Comparison of ENCODE assay signal across 13 mouse cellular contexts in the genomic region with DNA sequence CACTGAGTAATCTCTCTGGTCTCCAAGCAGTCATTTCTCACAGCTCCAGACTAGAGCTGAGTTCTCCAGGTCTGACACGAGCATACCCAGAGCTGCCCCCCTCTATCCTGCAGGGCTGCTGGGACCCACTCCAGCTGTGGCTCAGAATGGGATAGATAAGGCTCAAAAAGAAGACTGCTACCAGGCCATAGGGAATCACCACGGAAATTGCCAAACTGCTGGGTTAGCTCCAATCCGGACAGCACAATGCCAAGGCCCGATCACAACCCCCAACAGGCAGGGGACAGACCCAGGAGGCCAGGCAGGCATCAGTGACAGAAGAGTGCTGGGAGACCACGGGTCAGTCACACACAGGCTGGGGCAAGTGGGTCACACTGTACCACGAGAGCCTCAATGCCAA. TPM values are rescaled to one million over a fixed set of nuclear protein-coding genes. Genes with fewer than 3 reads are reported as not detected.
DNase-seq lines count a peak whose midpoint lies in the region; ATAC-seq and TF ChIP-seq lines count a peak whose summit lies in the region.
"Had no signal": no experiment of that assay in that cellular context is flagged by ENCODE, and none has a peak within 500 bp of the region (broad histone marks: within the 10 kb centered on the region; RNA-seq: fewer than 3 reads in every experiment).

No protein-coding gene starts in this region.

- ATAC-seq in heart, embryonic 12.5 days (ENCODE audit: insufficient number of reproducible peaks, low FRiP score), result no peak
- no peak for ATAC-seq in heart, embryonic 11.5 days (replicated peaks; ENCODE audit: insufficient number of reproducible peaks, low FRiP score, low TSS enrichment)
- peak; percentile 54 for ATAC-seq in lung, postnatal 0 days
- no peak for ATAC-seq in limb, embryonic 13.5 days (ENCODE audit: low FRiP score, low read depth)
- ATAC-seq: CD4-positive, CD25-positive, alpha-beta regulatory T cell, adult 4 months; inflammation-experienced regulatory T-cells, adult 6 months; liver, embryonic 12.5 days had no signal

- no peak overlapping the region; the same call in 1 of the 2 replicates for H3K27ac ChIP-seq in heart, embryonic 12.5 days (ENCODE audit: poor library complexity, severe bottlenecking)
- no peak overlapping the region for H3K27ac ChIP-seq in heart, embryonic 11.5 days (ENCODE audit: low read depth, low read length)
- H3K27ac ChIP-seq in lung, postnatal 0 days (ENCODE audit: low read length), result peak overlapping the region; percentile 48
- H3K27ac ChIP-seq in embryonic facial prominence, embryonic 10.5 days (replicated peaks), result 0 out of 2 replicates have a peak overlapping the region, but pooled peaks have one; percentile 14
- peak overlapping the region; percentile 39; the same call in 1 of the 2 replicates for H3K27ac ChIP-seq in limb, embryonic 13.5 days
- H3K27ac ChIP-seq: liver, embryonic 12.5 days had no signal

- no peak for TF ChIP-seq EP300 in lung, postnatal 0 days (IDR thresholded peaks at IDR 0.05)

- DNase-seq in lung, postnatal 0 days (ENCODE audit: low spot score), result peak; percentile 44
- no peak for DNase-seq in lung, postnatal 14 days
- no peak for DNase-seq in embryonic facial prominence, embryonic 10.5 days (ENCODE audit: low spot score)
- DNase-seq in cerebellum, postnatal 25 days, result no peak
- DNase-seq in cerebellum, adult 8-10 months, result no peak
- DNase-seq: gastrocnemius, postnatal 36 days; right cerebral cortex, postnatal 14 days had no signal

- H3K36me3 ChIP-seq in heart, embryonic 12.5 days, result no peaks in the 10 kb centered on the region
- H3K36me3 ChIP-seq in heart, embryonic 11.5 days (ENCODE audit: control insufficient read depth, insufficient read depth, low read length), result no peaks in the 10 kb centered on the region
- H3K36me3 ChIP-seq in lung, postnatal 0 days (ENCODE audit: insufficient read depth, low read length), result no peaks in the 10 kb centered on the region
- H3K36me3 ChIP-seq in embryonic facial prominence, embryonic 10.5 days (replicated peaks), result peaks cover 6% of the 10 kb centered on the region
- peaks cover 4% of the 10 kb centered on the region; the same call in 1 of the 2 replicates for H3K36me3 ChIP-seq in limb, embryonic 13.5 days

- 0 out of 2 replicates have a peak overlapping the region, but pooled peaks have one; percentile 38 for H3K9ac ChIP-seq in heart, embryonic 12.5 days
- no peak overlapping the region for H3K9ac ChIP-seq in heart, embryonic 11.5 days (ENCODE audit: low read depth, low read length)
- H3K9ac ChIP-seq in lung, postnatal 0 days (replicated peaks; ENCODE audit: low read depth), result no peak overlapping the region
- no peak overlapping the region for H3K9ac ChIP-seq in limb, embryonic 13.5 days
- H3K9ac ChIP-seq: liver, embryonic 12.5 days had no signal

- H3K9me3 ChIP-seq in heart, embryonic 12.5 days (replicated peaks), result no peaks in the 10 kb centered on the region
- H3K9me3 ChIP-seq in heart, embryonic 11.5 days (replicated peaks; ENCODE audit: control insufficient read depth, low read length), result no peaks in the 10 kb centered on the region
- no peaks in the 10 kb centered on the region for H3K9me3 ChIP-seq in lung, postnatal 0 days (ENCODE audit: low read length)
- H3K9me3 ChIP-seq in embryonic facial prominence, embryonic 10.5 days, result no peaks in the 10 kb centered on the region
- no peaks in the 10 kb centered on the region for H3K9me3 ChIP-seq in limb, embryonic 13.5 days
- H3K9me3 ChIP-seq: liver, embryonic 12.5 days had no signal

- no peak for TF ChIP-seq CTCF in lung, postnatal 0 days (IDR thresholded peaks at IDR 0.05)

- no peak overlapping the region for H3K4me3 ChIP-seq in heart, embryonic 12.5 days
- H3K4me3 ChIP-seq in heart, embryonic 11.5 days (ENCODE audit: low read depth, low read length), result no peak overlapping the region
- H3K4me3 ChIP-seq in lung, postnatal 0 days (ENCODE audit: low read depth, low read length), result no peak overlapping the region
- H3K4me3 ChIP-seq in embryonic facial prominence, embryonic 10.5 days, result no peak overlapping the region
- no peak overlapping the region for H3K4me3 ChIP-seq in limb, embryonic 13.5 days
- H3K4me3 ChIP-seq: liver, embryonic 12.5 days had no signal

- peaks cover 71% of the 10 kb centered on the region for H3K4me1 ChIP-seq in heart, embryonic 12.5 days (replicated peaks)
- peaks cover 43% of the 10 kb centered on the region for H3K4me1 ChIP-seq in heart, embryonic 11.5 days (ENCODE audit: control insufficient read depth, insufficient read depth, low read length)
- H3K4me1 ChIP-seq in lung, postnatal 0 days (ENCODE audit: insufficient read depth, low read depth, low read length), result 0 out of 2 replicates have a peak, but pooled peaks cover 2% of the 10 kb centered on the region
- H3K4me1 ChIP-seq in embryonic facial prominence, embryonic 10.5 days, result peaks cover 71% of the 10 kb centered on the region
- peaks cover 61% of the 10 kb centered on the region for H3K4me1 ChIP-seq in limb, embryonic 13.5 days

- 44% methylated on average over 6 of the region's 6 CpGs for WGBS in heart, embryonic 12.5 days
- 47% methylated on average over 6 of the region's 6 CpGs for WGBS in heart, embryonic 11.5 days (ENCODE audit: insufficient replicate concordance)
- WGBS in lung, postnatal 0 days, result 33% methylated on average over 6 of the region's 6 CpGs
- WGBS in embryonic facial prominence, embryonic 10.5 days, result 67% methylated on average over 6 of the region's 6 CpGs
- 62% methylated on average over 6 of the region's 6 CpGs for WGBS in limb, embryonic 13.5 days

- no peak overlapping the region for H3K4me2 ChIP-seq in heart, embryonic 12.5 days
- H3K4me2 ChIP-seq in heart, embryonic 11.5 days, result no peak overlapping the region
- H3K4me2 ChIP-seq in lung, postnatal 0 days (replicated peaks; ENCODE audit: low read depth, low read length), result no peak overlapping the region
- no peak overlapping the region for H3K4me2 ChIP-seq in limb, embryonic 13.5 days (replicated peaks)
- H3K4me2 ChIP-seq: liver, embryonic 12.5 days had no signal

- no peaks in the 10 kb centered on the region for H3K27me3 ChIP-seq in heart, embryonic 12.5 days (replicated peaks)
- no peaks in the 10 kb centered on the region for H3K27me3 ChIP-seq in heart, embryonic 11.5 days (ENCODE audit: control insufficient read depth, insufficient read depth, low read length)
- no peaks in the 10 kb centered on the region for H3K27me3 ChIP-seq in lung, postnatal 0 days (replicated peaks; ENCODE audit: insufficient read depth, low read length)
- no peaks in the 10 kb centered on the region for H3K27me3 ChIP-seq in embryonic facial prominence, embryonic 10.5 days (replicated peaks; ENCODE audit: low read depth, poor library complexity, severe bottlenecking)
- H3K27me3 ChIP-seq in limb, embryonic 13.5 days, result no peaks in the 10 kb centered on the region
- H3K27me3 ChIP-seq: liver, embryonic 12.5 days had no signal

RNA-seq across cellular contexts. Expression of a gene that starts 12.9 kb away (rescaled TPM):
- polyA plus RNA-seq in heart, embryonic 12.5 days (2016; fragmentation: Nextera tagmentation; extraction: Ambion mirVana), result 4.9 and 5.7 TPM in 2 replicates
- polyA plus RNA-seq in heart, embryonic 11.5 days (2014; fragmentation: Nextera tagmentation; extraction: Ambion mirVana), result 5.3 and 7.5 TPM in 2 replicates
- 5.5 and 5.6 TPM in 2 replicates for polyA plus RNA-seq in lung, postnatal 0 days (2015; fragmentation: Nextera tagmentation; extraction: Ambion mirVana)
- 7.5 and 8.1 TPM in 2 replicates for polyA plus RNA-seq in embryonic facial prominence, embryonic 10.5 days (2016; fragmentation: Nextera tagmentation; extraction: Ambion mirVana)
- 10.7 and 10.9 TPM in 2 replicates for polyA plus RNA-seq in limb, embryonic 13.5 days (2015; fragmentation: Nextera tagmentation; extraction: Ambion mirVana)

Comparison
In these comparisons a context has a peak if more than half of its experiments do, and no peak if none do; other contexts are left out.
1. H3K27ac ChIP-seq: peak in lung, postnatal 0 days (single experiment), embryonic facial prominence, embryonic 10.5 days (single experiment) and limb, embryonic 13.5 days (single experiment); none in heart, embryonic 12.5 days (single experiment) and heart, embryonic 11.5 days (single experiment).